Mouse (Mus musculus) kidney, postnatal 0 days (tissue): ENCODE data around the gene Atpif1. TPM values are rescaled to one million over a fixed set of nuclear protein-coding genes. Genes with fewer than 3 reads are reported as not detected.

Experiments used
- ATAC-seq: fragments of 200-750 bp; cut with Nextera tagmentation; replicated peaks from 2 replicates; pipeline ENCODE4 v1.8.0; 2017; ENCODE audit warnings: low read depth, moderate number of reproducible peaks, moderate TSS enrichment, moderate library complexity; ENCODE audit not compliant: low FRiP score
- DNase-seq: peaks from one replicate; pipeline ENCODE4 v3.0.0-alpha.2; 2016; ENCODE audit warnings: low spot score
- H3K27ac ChIP-seq: fragments of 300-500 bp; sonication (generic); 2 replicates; pipeline ENCODE4 v1.5.1; 2014; ENCODE audit warnings: mild to moderate bottlenecking
- H3K27me3 ChIP-seq: fragments of 300-500 bp; sonication (generic); 2 replicates; pipeline ENCODE4 v1.6.1; 2014; ENCODE audit warnings: low read length, mixed read lengths; ENCODE audit not compliant: insufficient read depth
- H3K36me3 ChIP-seq: fragments of 300-500 bp; sonication (generic); 2 replicates; pipeline ENCODE4 v1.6.1; 2014; ENCODE audit warnings: low read length, mixed read lengths; ENCODE audit not compliant: insufficient read depth
- H3K4me1 ChIP-seq: fragments of 300-500 bp; sonication (generic); replicated peaks from 2 replicates; pipeline ENCODE4 v1.6.1; 2014; ENCODE audit warnings: antibody characterized with exemption, low read length, mixed read lengths; ENCODE audit not compliant: insufficient read depth
- H3K4me2 ChIP-seq: fragments of 300-500 bp; sonication (generic); 2 replicates; pipeline ENCODE4 v1.6.1; 2014; ENCODE audit warnings: mild to moderate bottlenecking, low read length, moderate library complexity, mixed read lengths
- H3K4me3 ChIP-seq: fragments of 300-500 bp; sonication (generic); replicated peaks from 2 replicates; pipeline ENCODE4 v1.5.1; 2014; ENCODE audit warnings: low read depth, low read length
- H3K9ac ChIP-seq: fragments of 300-500 bp; sonication (generic); 2 replicates; pipeline ENCODE4 v1.6.1; 2014; ENCODE audit warnings: low read depth, low read length
- H3K9me3 ChIP-seq: fragments of 300-500 bp; sonication (generic); replicated peaks from 2 replicates; pipeline ENCODE4 v1.6.1; 2016; ENCODE audit warnings: low read length, inconsistent platforms, mixed read lengths
- CTCF ChIP-seq: IDR thresholded peaks from 2 replicates; pipeline ENCODE4 v1.5.1; 2016; ENCODE audit warnings: antibody characterized with exemption, low read depth, mild to moderate bottlenecking, moderate library complexity
- WGBS: fragments of 180-500 bp; shearing (Covaris S2); extraction: QIAGEN DNeasy Blood & Tissue Kit; methylation state at CpG from one replicate; pipeline ENCODE4 v1.1.7; 2014; 5-methylcytosine and 5-hydroxymethylcytosine counted together
- polyA plus RNA-seq: library from polyadenylated mRNA; unstranded; fragments of >200 nt; fragmentation: Nextera tagmentation; extraction: Ambion mirVana; gene quantifications from 2 replicates; pipeline ENCODE4 v1.2.1, GENCODE M21; 2015

The Atpif1 gene
- polyA plus RNA-seq, 1 experiment from 2014 or later, result 1,801 TPM

DNA sequence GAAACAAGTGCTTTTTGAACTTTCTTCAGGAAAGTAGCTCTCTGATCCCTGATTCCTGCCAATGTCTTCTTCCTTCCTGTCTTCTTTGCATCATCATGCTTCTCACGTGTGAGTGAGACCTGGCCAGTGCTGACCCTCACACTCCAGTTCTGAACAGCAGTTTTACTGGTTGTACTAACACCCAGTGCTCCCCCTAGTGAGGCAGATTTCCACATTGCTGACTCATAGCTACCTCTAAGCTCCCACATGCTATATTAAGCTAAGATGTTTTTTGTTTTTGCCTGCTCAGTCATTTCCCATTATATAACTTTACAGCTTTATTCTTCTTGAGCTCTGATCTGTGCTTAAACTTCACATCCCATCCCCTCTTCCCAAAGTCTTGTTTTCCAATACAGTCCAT, 9.3 kb upstream of the Atpif1 start:
- DNase-seq, result no peak
- Histone ChIP-seq H3K27me3 (no peaks in the 10 kb centered on the region), H3K9ac (no peak overlapping the region), H3K27ac (no peak overlapping the region), H3K36me3 (peaks cover 43% of the 10 kb centered on the region), H3K9me3 (no peaks in the 10 kb centered on the region), H3K4me3 (no peak overlapping the region), H3K4me2 (no peak overlapping the region), H3K4me1 (no peaks in the 10 kb centered on the region)
- no peak for ATAC-seq
- WGBS, result 44% methylated on average over 1 of the region's 1 CpGs
- no peak for TF ChIP-seq CTCF

- 76% methylated on average over 4 of the region's 4 CpGs for WGBS
- H3K27me3 ChIP-seq, result no peaks in the 10 kb centered on the region
- no peak overlapping the region for H3K4me3 ChIP-seq
- no peak overlapping the region for H3K9ac ChIP-seq
- no peaks in the 10 kb centered on the region for H3K9me3 ChIP-seq
- DNase-seq (no peak), ATAC-seq (no peak)
- peaks cover under 1% of the 10 kb centered on the region; the same call in 1 of the 2 replicates for H3K4me1 ChIP-seq
- H3K27ac ChIP-seq, result no peak overlapping the region
- H3K36me3 ChIP-seq, result peaks cover 38% of the 10 kb centered on the region
- H3K4me2 ChIP-seq, result no peak overlapping the region
- no peak for TF ChIP-seq CTCF
Observed at GRCm38 (mm10) chr4:132541413-132541812, 8.0 kb upstream of the Atpif1 start.

GRCm38 (mm10) chr4:132539481-132539880, 6.0 kb upstream of the Atpif1 start:
- Histone ChIP-seq H3K9ac (no peak overlapping the region), H3K4me2 (no peak overlapping the region), H3K4me1 (peaks cover 4% of the 10 kb centered on the region; the same call in 1 of the 2 replicates), H3K36me3 (peaks cover 33% of the 10 kb centered on the region), H3K27ac (no peak overlapping the region), H3K27me3 (no peaks in the 10 kb centered on the region), H3K9me3 (no peaks in the 10 kb centered on the region), H3K4me3 (no peak overlapping the region)
- WGBS, result 94% methylated on average over 5 of the region's 5 CpGs
- DNase-seq (no peak), ATAC-seq (no peak)
- TF ChIP-seq CTCF, result no peak

- H3K27ac ChIP-seq, result peak within 1 kb of the TSS; percentile 90
- H3K36me3 ChIP-seq, result peaks cover 11% of the 10 kb centered on the region; the same call in 1 of the 2 replicates
- no peaks in the 10 kb centered on the region for H3K27me3 ChIP-seq
- H3K9me3 ChIP-seq, result no peaks in the 10 kb centered on the region
- H3K4me1 ChIP-seq, result peaks cover 7% of the 10 kb centered on the region; the same call in 1 of the 2 replicates
- peak; percentile 97 for DNase-seq
- H3K4me2 ChIP-seq, result peak within 1 kb of the TSS; percentile 86
- TF ChIP-seq CTCF, result no peak
- H3K4me3 ChIP-seq, result peak within 1 kb of the TSS; percentile 95
- under 1% methylated on average over 60 of the region's 60 CpGs for WGBS
- peak; percentile 70 for ATAC-seq
- H3K9ac ChIP-seq, result peak within 1 kb of the TSS; percentile 96
Observed at GRCm38 (mm10) chr4:132535406-132536121, 2.1 kb upstream of the Atpif1 start, which contains the start of gene Dnajc8. Gene Dnajc8 (plus strand): TSS chr4:132535550.

- H3K9ac ChIP-seq, result peak overlapping the region; percentile 87
- TF ChIP-seq CTCF, result no peak
- H3K4me2 ChIP-seq, result peak overlapping the region; percentile 95
- peak overlapping the region; percentile 84 for H3K4me3 ChIP-seq
- H3K27ac ChIP-seq, result peak overlapping the region; percentile 96
- peaks cover 7% of the 10 kb centered on the region; the same call in 1 of the 2 replicates for H3K4me1 ChIP-seq
- 3% methylated on average over 5 of the region's 5 CpGs for WGBS
- no peaks in the 10 kb centered on the region for H3K27me3 ChIP-seq
- peaks cover 12% of the 10 kb centered on the region; the same call in 1 of the 2 replicates for H3K36me3 ChIP-seq
- H3K9me3 ChIP-seq, result no peaks in the 10 kb centered on the region
- peak; percentile 56 for DNase-seq
- 0 out of 2 replicates have a peak, but pooled peaks have one; percentile 15 for ATAC-seq
Observed at GRCm38 (mm10) chr4:132532496-132532895, 963 bp downstream of the Atpif1 start.

GRCm38 (mm10) chr4:132530033-132530804, 3.2 kb downstream of the Atpif1 start:
- Histone ChIP-seq H3K9ac (no peak overlapping the region), H3K9me3 (no peaks in the 10 kb centered on the region), H3K4me3 (no peak overlapping the region), H3K36me3 (peaks cover 12% of the 10 kb centered on the region; the same call in 1 of the 2 replicates), H3K4me2 (no peak overlapping the region), H3K4me1 (peaks cover 3% of the 10 kb centered on the region; the same call in 1 of the 2 replicates), H3K27ac (no peak overlapping the region), H3K27me3 (no peaks in the 10 kb centered on the region)
- TF ChIP-seq CTCF, result no peak
- no peak for DNase-seq
- 91% methylated on average over 20 of the region's 20 CpGs for WGBS
- no peak for ATAC-seq
